Mouse (Mus musculus): Measurements from ENCODE around the gene Rab30. TPM values are rescaled to one million over a fixed set of nuclear protein-coding genes. Genes with fewer than 3 reads are reported as not detected.

The Rab30 gene
- polyA plus RNA-seq, 1 experiment = 2.0 TPM

GRCm38 (mm10) chr7:92876538-92876937 is 135.1 kb downstream of the Rab30 start:
- Histone ChIP-seq H3K4me3 (ENCODE audit: insufficient read depth, poor library complexity, severe bottlenecking) (peak overlapping the region; percentile 7), H3K79me3 (ENCODE audit: low read depth) (peaks cover 7% of the 10 kb centered on the region), H3K36me3 (ENCODE audit: control insufficient read depth, insufficient read depth) (no peaks in the 10 kb centered on the region), H3ac (ENCODE audit: control insufficient read depth, insufficient read length, low read depth) (no peak overlapping the region), H3K27me3 (ENCODE audit: control insufficient read depth, insufficient read depth, insufficient read length) (no peaks in the 10 kb centered on the region), H3K79me2 (ENCODE audit: control insufficient read depth, insufficient read depth) (peaks cover 62% of the 10 kb centered on the region)
- TF ChIP-seq MYOG (IDR thresholded peaks at IDR 0.05; ENCODE audit: control insufficient read depth, extremely low read depth, insufficient read length) = no peak
- no peak for TF ChIP-seq MYOD1 (IDR thresholded peaks at IDR 0.05; ENCODE audit: control insufficient read depth, insufficient read length, low read depth)
- TF ChIP-seq FOSL1 (IDR thresholded peaks at IDR 0.05; ENCODE audit: insufficient read depth, low read length, poor library complexity, severe bottlenecking) = no peak
- no peak for TF ChIP-seq CTCF (IDR thresholded peaks at IDR 0.05; ENCODE audit: control insufficient read depth, insufficient read depth, insufficient read length)
- TF ChIP-seq CEBPB (IDR thresholded peaks at IDR 0.05; ENCODE audit: low read depth) = no peak
- TF ChIP-seq MAX (IDR thresholded peaks at IDR 0.05) = no peak
- no peak for TF ChIP-seq USF1 (IDR thresholded peaks at IDR 0.05; ENCODE audit: low read depth)

- peaks cover 40% of the 10 kb centered on the region for H3K79me2 ChIP-seq (ENCODE audit: control insufficient read depth, insufficient read depth)
- H3K27me3 ChIP-seq (ENCODE audit: control insufficient read depth, insufficient read depth, insufficient read length) = no peaks in the 10 kb centered on the region
- H3ac ChIP-seq (ENCODE audit: control insufficient read depth, insufficient read length, low read depth) = no peak overlapping the region
- H3K4me3 ChIP-seq (ENCODE audit: insufficient read depth, poor library complexity, severe bottlenecking) = no peak overlapping the region
- H3K36me3 ChIP-seq (ENCODE audit: control insufficient read depth, insufficient read depth) = no peaks in the 10 kb centered on the region
- TF ChIP-seq MYOD1 (IDR thresholded peaks at IDR 0.05; ENCODE audit: control insufficient read depth, insufficient read length, low read depth) (no peak), MYOG (IDR thresholded peaks at IDR 0.05; ENCODE audit: control insufficient read depth, extremely low read depth, insufficient read length) (no peak), CEBPB (IDR thresholded peaks at IDR 0.05; ENCODE audit: low read depth) (no peak), MAX (IDR thresholded peaks at IDR 0.05) (no peak), FOSL1 (IDR thresholded peaks at IDR 0.05; ENCODE audit: insufficient read depth, low read length, poor library complexity, severe bottlenecking) (no peak), USF1 (IDR thresholded peaks at IDR 0.05; ENCODE audit: low read depth) (no peak), CTCF (IDR thresholded peaks at IDR 0.05; ENCODE audit: control insufficient read depth, insufficient read depth, insufficient read length) (no peak)
- H3K79me3 ChIP-seq (ENCODE audit: low read depth) = peaks cover 6% of the 10 kb centered on the region
Measured at GRCm38 (mm10) chr7:92878575-92879285, 137.3 kb downstream of the Rab30 start.

GRCm38 (mm10) chr7:92883850-92884716 is 142.7 kb downstream of the Rab30 start:
- H3K4me3 ChIP-seq (ENCODE audit: insufficient read depth, poor library complexity, severe bottlenecking) = no peak overlapping the region
- H3K79me3 ChIP-seq (ENCODE audit: low read depth) = no peaks in the 10 kb centered on the region
- peaks cover 6% of the 10 kb centered on the region for H3K79me2 ChIP-seq (ENCODE audit: control insufficient read depth, insufficient read depth)
- no peaks in the 10 kb centered on the region for H3K36me3 ChIP-seq (ENCODE audit: control insufficient read depth, insufficient read depth)
- H3ac ChIP-seq (ENCODE audit: control insufficient read depth, insufficient read length, low read depth) = no peak overlapping the region
- TF ChIP-seq MAX (IDR thresholded peaks at IDR 0.05) = no peak
- TF ChIP-seq MYOD1 (IDR thresholded peaks at IDR 0.05; ENCODE audit: control insufficient read depth, insufficient read length, low read depth) = no peak
- no peak for TF ChIP-seq CEBPB (IDR thresholded peaks at IDR 0.05; ENCODE audit: low read depth)
- TF ChIP-seq CTCF (IDR thresholded peaks at IDR 0.05; ENCODE audit: control insufficient read depth, insufficient read depth, insufficient read length) = no peak
- no peak for TF ChIP-seq USF1 (IDR thresholded peaks at IDR 0.05; ENCODE audit: low read depth)
- no peak for TF ChIP-seq FOSL1 (IDR thresholded peaks at IDR 0.05; ENCODE audit: insufficient read depth, low read length, poor library complexity, severe bottlenecking)
- no peak for TF ChIP-seq MYOG (IDR thresholded peaks at IDR 0.05; ENCODE audit: control insufficient read depth, extremely low read depth, insufficient read length)
- H3K27me3 ChIP-seq (ENCODE audit: control insufficient read depth, insufficient read depth, insufficient read length) = no peaks in the 10 kb centered on the region

GRCm38 (mm10) chr7:92884998-92885660 is 143.7 kb downstream of the Rab30 start:
- Histone ChIP-seq H3K27me3 (ENCODE audit: control insufficient read depth, insufficient read depth, insufficient read length) (no peaks in the 10 kb centered on the region), H3K36me3 (ENCODE audit: control insufficient read depth, insufficient read depth) (no peaks in the 10 kb centered on the region), H3K79me3 (ENCODE audit: low read depth) (no peaks in the 10 kb centered on the region), H3K4me3 (ENCODE audit: insufficient read depth, poor library complexity, severe bottlenecking) (no peak overlapping the region), H3K79me2 (ENCODE audit: control insufficient read depth, insufficient read depth) (no peaks in the 10 kb centered on the region), H3ac (ENCODE audit: control insufficient read depth, insufficient read length, low read depth) (no peak overlapping the region)
- no peak for TF ChIP-seq MAX (IDR thresholded peaks at IDR 0.05)
- TF ChIP-seq MYOD1 (IDR thresholded peaks at IDR 0.05; ENCODE audit: control insufficient read depth, insufficient read length, low read depth) = no peak

- H3ac ChIP-seq (ENCODE audit: control insufficient read depth, insufficient read length, low read depth) = no peak overlapping the region
- no peak for TF ChIP-seq USF1 (IDR thresholded peaks at IDR 0.05; ENCODE audit: low read depth)
- no peak for TF ChIP-seq MAX (IDR thresholded peaks at IDR 0.05)
- no peak for TF ChIP-seq CEBPB (IDR thresholded peaks at IDR 0.05; ENCODE audit: low read depth)
- TF ChIP-seq CTCF (IDR thresholded peaks at IDR 0.05; ENCODE audit: control insufficient read depth, insufficient read depth, insufficient read length) = no peak
- no peak for TF ChIP-seq FOSL1 (IDR thresholded peaks at IDR 0.05; ENCODE audit: insufficient read depth, low read length, poor library complexity, severe bottlenecking)
- no peak for TF ChIP-seq MYOG (IDR thresholded peaks at IDR 0.05; ENCODE audit: control insufficient read depth, extremely low read depth, insufficient read length)
- no peak for TF ChIP-seq MYOD1 (IDR thresholded peaks at IDR 0.05; ENCODE audit: control insufficient read depth, insufficient read length, low read depth)
- no peaks in the 10 kb centered on the region for H3K79me2 ChIP-seq (ENCODE audit: control insufficient read depth, insufficient read depth)
- H3K79me3 ChIP-seq (ENCODE audit: low read depth) = no peaks in the 10 kb centered on the region
- no peak overlapping the region for H3K4me3 ChIP-seq (ENCODE audit: insufficient read depth, poor library complexity, severe bottlenecking)
- no peaks in the 10 kb centered on the region for H3K36me3 ChIP-seq (ENCODE audit: control insufficient read depth, insufficient read depth)
- H3K27me3 ChIP-seq (ENCODE audit: control insufficient read depth, insufficient read depth, insufficient read length) = no peaks in the 10 kb centered on the region
Measured at GRCm38 (mm10) chr7:92886801-92887200, 145.4 kb downstream of the Rab30 start.

All from C2C12 (cell line).